Mouse (Mus musculus) testis, adult 2 months (tissue): ENCODE measurements around the gene Apoa4.

ENCODE experiments used
- CTCF ChIP-seq: fragments of 200-500 bp; IDR thresholded peaks from 2 replicates; pipeline ENCODE4 v1.5.1; 2012; ENCODE audit warnings: low read depth, mild to moderate bottlenecking, inconsistent platforms, low read length, moderate library complexity; ENCODE audit not compliant: control insufficient read depth, insufficient read depth, insufficient replicate concordance
- POLR2A ChIP-seq: fragments of 200-500 bp; IDR thresholded peaks from 2 replicates; pipeline ENCODE4 v1.6.1; 2012; ENCODE audit warnings: low read depth, mild to moderate bottlenecking, inconsistent platforms, low read length, moderate library complexity; ENCODE audit not compliant: control insufficient read depth

GRCm38 (mm10) chr9:46218176-46218575 is 22.3 kb upstream of the Apoa4 start:
- TF ChIP-seq POLR2A (no peak), CTCF (no peak)
